Comparison of ENCODE assay signal across 20 mouse cellular contexts in the genomic region with DNA sequence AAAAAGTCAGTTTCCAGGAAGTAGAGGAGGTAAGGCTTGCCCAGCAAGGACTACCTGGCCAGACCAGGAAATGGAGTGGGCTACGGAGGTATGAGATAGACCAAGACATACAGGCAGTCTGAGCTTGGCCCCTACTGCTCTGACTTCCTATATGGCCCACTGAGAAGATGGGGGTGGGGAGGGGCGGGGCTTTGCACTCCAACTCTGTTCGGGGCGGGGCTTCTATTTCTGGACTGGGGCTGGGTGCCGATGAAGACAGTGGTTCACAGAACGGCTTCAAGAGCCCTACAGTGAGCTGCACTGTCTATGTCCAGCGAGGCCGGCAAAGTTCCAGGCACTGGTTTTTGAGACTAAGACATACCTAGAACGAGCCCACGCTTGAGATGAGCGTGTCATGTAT. TPM values are rescaled to one million over a fixed set of nuclear protein-coding genes. Genes with fewer than 3 reads are reported as not detected.
DNase-seq lines count a peak whose midpoint lies in the region; ATAC-seq lines count a peak whose summit lies in the region.
"Had no signal": no experiment of that assay in that cellular context is flagged by ENCODE, and none has a peak within 500 bp of the region (broad histone marks: within the 10 kb centered on the region; RNA-seq: fewer than 3 reads in every experiment).

No protein-coding gene starts in this region.

- H3K27ac ChIP-seq in heart, embryonic 16.5 days (ENCODE audit: low read length): no peak overlapping the region
- no peak overlapping the region for H3K27ac ChIP-seq in neural tube, embryonic 14.5 days (ENCODE audit: low read depth, low read length)
- H3K27ac ChIP-seq in liver, embryonic 11.5 days (ENCODE audit: low read depth, low read length): no peak overlapping the region
- H3K27ac ChIP-seq: heart, adult 2 months; kidney, embryonic 15.5 days; neural tube, embryonic 12.5 days had no signal

- H3K4me1 ChIP-seq in heart, embryonic 16.5 days (ENCODE audit: control insufficient read depth, insufficient read depth, low read length): peaks cover 4% of the 10 kb centered on the region
- 0 out of 2 replicates have a peak, but pooled peaks cover 4% of the 10 kb centered on the region for H3K4me1 ChIP-seq in neural tube, embryonic 14.5 days (ENCODE audit: control insufficient read depth, insufficient read depth, low read length)
- H3K4me1 ChIP-seq in liver, embryonic 11.5 days (replicated peaks; ENCODE audit: control insufficient read depth, insufficient read depth, low read length): peaks cover 29% of the 10 kb centered on the region

- no peak for DNase-seq in heart, adult 8-10 months (ENCODE audit: low spot score)
- no peak for DNase-seq in neural tube, embryonic 10.5 days (ENCODE audit: extremely low spot score, low spot score)
- DNase-seq in liver, embryonic 11.5 days (ENCODE audit: low spot score): no peak
- no peak for DNase-seq in thymus, postnatal 36 days
- DNase-seq in gastrocnemius, postnatal 4 days (ENCODE audit: low spot score in 2 of 2): no peak
- DNase-seq: cerebellum, postnatal 36 days; heart, adult 2 months; lung, embryonic 14.5 days; thymus, adult 18-20 months had no signal

- peak; percentile 44 for ATAC-seq in heart, embryonic 16.5 days (replicated peaks; ENCODE audit: extremely low read depth, insufficient read depth, low FRiP score)
- 0 out of 2 replicates have a peak, but pooled peaks have one; percentile 23 for ATAC-seq in neural tube, embryonic 14.5 days (ENCODE audit: low read depth)
- peak; percentile 69 for ATAC-seq in liver, embryonic 11.5 days (replicated peaks; ENCODE audit: low FRiP score)
- ATAC-seq: Patski had no signal

- H3K4me3 ChIP-seq in heart, embryonic 16.5 days (ENCODE audit: low read length): no peak overlapping the region
- H3K4me3 ChIP-seq in neural tube, embryonic 14.5 days (ENCODE audit: low read depth, low read length): no peak overlapping the region
- no peak overlapping the region for H3K4me3 ChIP-seq in liver, embryonic 11.5 days (ENCODE audit: low read depth, low read length)
- H3K4me3 ChIP-seq: heart, adult 2 months; kidney, embryonic 15.5 days; neural tube, embryonic 12.5 days had no signal

- H3K4me2 ChIP-seq in heart, embryonic 16.5 days (ENCODE audit: low read depth, low read length): no peak overlapping the region
- no peak overlapping the region for H3K4me2 ChIP-seq in neural tube, embryonic 14.5 days (ENCODE audit: low read depth, low read length)
- H3K4me2 ChIP-seq in liver, embryonic 11.5 days: peak overlapping the region; percentile 23; the same call in 1 of the 2 replicates
- H3K4me2 ChIP-seq: kidney, embryonic 15.5 days; lung, embryonic 14.5 days; neural tube, embryonic 12.5 days had no signal

- H3K27me3 ChIP-seq in heart, embryonic 16.5 days (ENCODE audit: control insufficient read depth, insufficient read depth, low read length): no peaks in the 10 kb centered on the region
- H3K27me3 ChIP-seq in neural tube, embryonic 14.5 days (ENCODE audit: control insufficient read depth, insufficient read depth, low read length): no peaks in the 10 kb centered on the region
- H3K27me3 ChIP-seq in liver, embryonic 11.5 days (replicated peaks; ENCODE audit: control insufficient read depth, insufficient read depth, low read length): no peaks in the 10 kb centered on the region
- H3K27me3 ChIP-seq: neural tube, embryonic 12.5 days had no signal

- no peaks in the 10 kb centered on the region for H3K36me3 ChIP-seq in heart, embryonic 16.5 days (ENCODE audit: control insufficient read depth, insufficient read depth)
- no peaks in the 10 kb centered on the region for H3K36me3 ChIP-seq in neural tube, embryonic 14.5 days (ENCODE audit: control insufficient read depth, insufficient read depth, low read length)
- H3K36me3 ChIP-seq in liver, embryonic 11.5 days (ENCODE audit: control insufficient read depth, insufficient read depth, low read length): no peaks in the 10 kb centered on the region
- H3K36me3 ChIP-seq: kidney, embryonic 15.5 days; neural tube, embryonic 12.5 days had no signal

- H3K9me3 ChIP-seq in heart, embryonic 16.5 days (replicated peaks; ENCODE audit: control insufficient read depth, low read length): no peaks in the 10 kb centered on the region
- no peaks in the 10 kb centered on the region for H3K9me3 ChIP-seq in neural tube, embryonic 14.5 days (ENCODE audit: control insufficient read depth, low read length)
- no peaks in the 10 kb centered on the region for H3K9me3 ChIP-seq in liver, embryonic 11.5 days (ENCODE audit: control insufficient read depth, low read length)
- H3K9me3 ChIP-seq: kidney, embryonic 15.5 days; neural tube, embryonic 12.5 days had no signal

- 49% methylated on average over 11 of the region's 11 CpGs for WGBS in heart, embryonic 16.5 days
- 86% methylated on average over 11 of the region's 11 CpGs for WGBS in neural tube, embryonic 14.5 days
- 49% methylated on average over 11 of the region's 11 CpGs for WGBS in liver, embryonic 11.5 days

- H3K9ac ChIP-seq in heart, embryonic 16.5 days (ENCODE audit: low read length): no peak overlapping the region
- H3K9ac ChIP-seq in neural tube, embryonic 14.5 days (replicated peaks; ENCODE audit: low read depth, low read length): no peak overlapping the region
- no peak overlapping the region for H3K9ac ChIP-seq in liver, embryonic 11.5 days (ENCODE audit: low read depth, low read length)
- H3K9ac ChIP-seq: kidney, embryonic 15.5 days; lung, embryonic 14.5 days; neural tube, embryonic 12.5 days had no signal

RNA-seq across cellular contexts. Expression of gene 1700122O11Rik, which starts 27.8 kb away (rescaled TPM):
- not detected in 2 replicates for polyA plus RNA-seq in heart, embryonic 16.5 days (2015; fragmentation: Nextera tagmentation; extraction: Ambion mirVana)
- total RNA-seq in heart, adult 8-10 months (2022): not detected
- not detected in 2 replicates for polyA plus RNA-seq in neural tube, embryonic 14.5 days (2014; fragmentation: Nextera tagmentation; extraction: Ambion mirVana)
- polyA plus RNA-seq in liver, embryonic 11.5 days (2014; fragmentation: Nextera tagmentation; extraction: Ambion mirVana): not detected in 2 replicates
- not detected for total RNA-seq in gastrocnemius, postnatal 4 days (2021)
- total RNA-seq: heart, adult 2 months; layer of hippocampus, adult 18-20 months; left cerebral cortex, adult 18-20 months; midbrain, postnatal 0 days had no signal
- polyA plus RNA-seq: embryonic facial prominence, embryonic 14.5 days; forebrain, embryonic 11.5 days; heart, adult 2 months; kidney, embryonic 15.5 days; limb, embryonic 11.5 days; lung, embryonic 14.5 days; midbrain, postnatal 0 days; neural tube, embryonic 12.5 days; Patski had no signal
